Mouse (Mus musculus) stomach, postnatal 0 days (tissue): ENCODE data around the gene Aamp.

Experiments used
- CTCF ChIP-seq: IDR thresholded peaks from 2 replicates; pipeline ENCODE4 v1.5.1; 2016; ENCODE audit warnings: antibody characterized with exemption, low read depth, mild to moderate bottlenecking, moderate library complexity
- EP300 ChIP-seq: optimal IDR thresholded peaks from 2 replicates; pipeline ENCODE3; 2016; ENCODE audit warnings: antibody characterized with exemption

- TF ChIP-seq CTCF = no peak
- TF ChIP-seq EP300 = no peak
Measured at GRCm38 (mm10) chr1:74229942-74230341, 54.6 kb downstream of the Aamp start.
